Mouse (Mus musculus): ENCODE results near the gene Rab3gap2. TPM values are rescaled to one million over a fixed set of nuclear protein-coding genes. Genes with fewer than 3 reads are reported as not detected.

Gene Rab3gap2
- total and polyA plus RNA-seq, 3 experiments: 22.7 to 39.1 (median 24.0) TPM

DNA sequence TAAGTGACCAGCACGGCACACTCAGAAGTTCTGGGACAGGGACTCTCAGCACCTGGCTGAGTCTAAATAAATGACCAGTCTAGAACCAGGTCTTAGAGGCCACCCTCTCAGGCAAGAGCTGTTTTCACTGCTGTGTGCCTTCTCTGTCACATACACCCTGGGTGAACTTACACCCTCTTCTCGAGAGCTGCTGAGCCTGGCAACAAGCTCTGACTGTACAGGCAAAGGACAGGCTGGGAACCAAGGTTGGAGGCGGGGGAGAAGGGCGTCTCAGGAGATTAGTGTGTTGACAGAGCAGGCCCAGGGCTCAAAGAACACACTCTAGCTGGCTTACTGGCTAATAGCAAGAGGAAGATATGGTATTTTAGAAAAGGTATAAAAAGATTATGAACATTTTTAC is 105.0 kb downstream of the Rab3gap2 start:
- in situ Hi-C loops (cut with MboI; ENCODE audit: low pct_ligation_motif_present, low pct_unique_long_range_greater_than_20kb, low sequenced_read_pairs): no loop called here
- DNase-seq (ENCODE audit: extremely low read depth): no peak
- Histone ChIP-seq H3K79me2 (replicated peaks; ENCODE audit: control insufficient read depth, extremely low read depth, insufficient read depth, poor library complexity, severe bottlenecking) (no peaks in the 10 kb centered on the region), H3K4me3 (replicated peaks in 1 of 3; ENCODE audit: low read depth in 2 of 3, low read length in 2 of 3, poor library complexity in 1 of 3) (no peak overlapping the region), H3K4me1 (ENCODE audit: control insufficient read depth in 1 of 2, insufficient read depth in 2 of 2) (peaks cover 0 to 4% of the 10 kb centered on the region in 2 experiments; a peak in 1 of 4 replicates), H3K27me3 (replicated peaks) (no peaks in the 10 kb centered on the region), H3K36me3 (replicated peaks in 1 of 2; ENCODE audit: control insufficient read depth in 1 of 2, insufficient read depth in 1 of 2, low read length in 1 of 2) (peaks cover 36 to 61% of the 10 kb centered on the region in 2 experiments), H3K4me2 (ENCODE audit: insufficient read depth, low read depth, poor library complexity, severe bottlenecking) (no peak overlapping the region), H3K9ac (ENCODE audit: insufficient read depth, low read depth) (no peak overlapping the region), H3K9me3 (replicated peaks; ENCODE audit: low read length) (peaks cover 6% of the 10 kb centered on the region), H3K27ac (ENCODE audit: insufficient read depth, low read depth) (no peak overlapping the region)
- TF ChIP-seq SIN3A (IDR thresholded peaks at IDR 0.05; ENCODE audit: low read length) (no peak), E2F4 (IDR thresholded peaks at IDR 0.05; ENCODE audit: insufficient replicate concordance, low read depth, low read length) (no peak), NELFE (IDR thresholded peaks at IDR 0.05; ENCODE audit: low read depth, low read length) (no peak), BHLHE40 (IDR thresholded peaks at IDR 0.05; ENCODE audit: low read depth, low read length) (no peak), MEF2A (IDR thresholded peaks at IDR 0.05; ENCODE audit: borderline replicate concordance, low read depth, low read length) (no peak), POLR2AphosphoS2 (IDR thresholded peaks at IDR 0.05; ENCODE audit: low read depth, low read length) (no peak), EP300 (IDR thresholded peaks at IDR 0.05; ENCODE audit: low read length) (no peak), NRF1 (IDR thresholded peaks at IDR 0.05; ENCODE audit: low read depth, low read length) (no peak), USF2 (conservative IDR thresholded peaks at IDR 0.05; ENCODE audit: low read depth, low read length) (no peak), RCOR1 (conservative IDR thresholded peaks at IDR 0.05; ENCODE audit: low read depth, low read length) (no peak), MXI1 (IDR thresholded peaks at IDR 0.05; ENCODE audit: low read depth, low read length) (no peak), RAD21 (IDR thresholded peaks at IDR 0.05; ENCODE audit: low read depth, low read length) (no peak), USF1 (IDR thresholded peaks at IDR 0.05; ENCODE audit: low read depth, low read length) (no peak), ETS1 (conservative IDR thresholded peaks at IDR 0.05; ENCODE audit: low read depth, low read length) (no peak), TBP (conservative IDR thresholded peaks at IDR 0.05; ENCODE audit: low read depth, low read length) (no peak), MAFK (IDR thresholded peaks at IDR 0.05; ENCODE audit: insufficient replicate concordance, low read length) (no peak), TCF12 (IDR thresholded peaks at IDR 0.05; ENCODE audit: low read depth, low read length) (no peak), CHD1 (IDR thresholded peaks at IDR 0.05; ENCODE audit: low read depth, low read length) (no peak), JUN (IDR thresholded peaks at IDR 0.05; ENCODE audit: insufficient read depth, low read depth, low read length) (no peak)
- dilution Hi-C loops (cut with MboI; ENCODE audit: extremely low pct_ligation_motif_present, extremely low pct_unique_long_range_greater_than_20kb, low sequenced_read_pairs): no loop called here

DNA sequence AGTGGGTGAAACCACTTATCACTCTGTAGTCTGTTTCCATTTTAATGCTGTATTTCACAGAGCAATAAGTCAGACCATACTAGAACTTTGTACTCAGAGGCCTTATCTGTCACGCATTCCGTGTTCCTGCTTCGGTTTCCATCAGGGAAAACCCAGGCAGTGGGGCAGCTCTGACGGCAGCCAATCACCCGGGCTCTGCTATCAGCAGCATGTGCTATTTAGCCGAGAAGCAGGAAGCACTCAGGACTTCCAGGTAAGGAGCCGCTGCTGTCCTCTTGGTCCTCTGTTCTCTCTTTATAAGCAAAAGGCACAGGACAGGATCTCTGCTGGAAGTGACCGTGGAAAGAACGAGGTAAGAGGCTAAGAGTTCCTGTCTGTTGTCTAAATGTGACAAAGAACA is 108.0 kb downstream of the Rab3gap2 start:
- peaks cover 44 to 77% of the 10 kb centered on the region in 2 experiments for H3K36me3 ChIP-seq (replicated peaks in 1 of 2; ENCODE audit: control insufficient read depth in 1 of 2, insufficient read depth in 1 of 2, low read length in 1 of 2)
- no peaks in the 10 kb centered on the region for H3K9me3 ChIP-seq (replicated peaks; ENCODE audit: low read length)
- TF ChIP-seq USF2 (conservative IDR thresholded peaks at IDR 0.05; ENCODE audit: low read depth, low read length) (no peak), EP300 (IDR thresholded peaks at IDR 0.05; ENCODE audit: low read length) (no peak)
- dilution Hi-C loops (cut with MboI; ENCODE audit: extremely low pct_ligation_motif_present, extremely low pct_unique_long_range_greater_than_20kb, low sequenced_read_pairs) (no loop called here), in situ Hi-C loops (cut with MboI; ENCODE audit: low pct_ligation_motif_present, low pct_unique_long_range_greater_than_20kb, low sequenced_read_pairs) (no loop called here)
- H3K27me3 ChIP-seq (replicated peaks): no peaks in the 10 kb centered on the region
- no peak for DNase-seq (ENCODE audit: extremely low read depth)
- no peak overlapping the region for H3K9ac ChIP-seq (ENCODE audit: insufficient read depth, low read depth)
- peaks cover 0 to 4% of the 10 kb centered on the region in 2 experiments; a peak in 1 of 4 replicates for H3K4me1 ChIP-seq (ENCODE audit: control insufficient read depth in 1 of 2, insufficient read depth in 2 of 2)
- no peaks in the 10 kb centered on the region for H3K79me2 ChIP-seq (replicated peaks; ENCODE audit: control insufficient read depth, extremely low read depth, insufficient read depth, poor library complexity, severe bottlenecking)
- no peak overlapping the region for H3K4me3 ChIP-seq (replicated peaks in 1 of 3; ENCODE audit: low read depth in 2 of 3, low read length in 2 of 3, poor library complexity in 1 of 3)
- H3K4me2 ChIP-seq (ENCODE audit: insufficient read depth, low read depth, poor library complexity, severe bottlenecking): no peak overlapping the region
- no peak overlapping the region for H3K27ac ChIP-seq (ENCODE audit: insufficient read depth, low read depth)
